Mouse (Mus musculus): ENCODE results near the gene Gm10697.
"Not testable (repeated sequence)": the region's sequence is repeated elsewhere in the genome, so short reads cannot be mapped to it uniquely, and the experiment has no call there.

Gene Gm10697

DNA sequence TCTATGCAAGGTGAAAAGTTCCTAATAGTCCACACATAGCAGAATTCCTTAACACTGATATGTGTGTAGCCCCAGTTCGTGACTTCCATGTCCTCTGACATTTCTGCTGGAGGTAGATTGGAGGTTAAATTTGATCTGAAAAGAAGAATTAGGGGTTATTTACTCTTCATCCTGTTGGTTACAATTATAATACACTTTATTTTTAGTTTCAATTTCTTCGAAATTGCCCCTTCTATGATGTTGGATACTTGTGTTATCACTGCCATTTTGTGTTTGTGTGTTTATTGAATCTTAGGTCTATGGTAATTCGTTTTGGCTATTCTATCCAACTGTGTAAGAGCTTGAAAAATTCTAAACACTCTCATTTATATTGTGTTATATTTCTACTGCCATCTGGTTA, at the start of gene Gm10697:
Gene Gm10697, minus strand, starts transcription at position 101 of the 400 bp plus-strand sequence.
- not testable (repeated sequence) for DNase-seq (ENCODE audit: low read depth)

DNA sequence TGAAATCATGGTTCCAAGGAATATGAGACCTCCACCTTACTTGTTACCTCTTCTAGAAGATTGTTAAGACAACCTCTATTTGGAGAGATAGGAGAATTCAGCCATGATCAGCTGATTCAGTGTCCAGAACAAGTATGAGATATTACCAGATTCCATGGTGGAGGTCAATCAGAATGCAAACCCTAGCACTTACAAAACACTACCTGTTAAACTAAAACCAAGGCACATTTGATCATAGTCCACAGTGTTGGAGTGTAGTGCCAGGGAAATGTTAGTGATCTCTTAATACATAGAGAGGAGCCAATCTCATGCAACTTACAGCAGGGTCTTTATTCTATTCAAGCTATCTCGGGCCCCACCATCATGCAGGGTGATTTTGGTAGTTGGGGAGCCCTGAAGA, 42.6 kb upstream of the Gm10697 start:
- not testable (repeated sequence) for DNase-seq (ENCODE audit: low read depth)

GRCm38 (mm10) chr3:94054785-94055184, 17.7 kb downstream of the Gm10697 start, which contains the start of gene Gm9125:
Gm9125 (minus strand) TSS chr3:94054885.
- DNase-seq (ENCODE audit: low read depth): not testable (repeated sequence)

GRCm38 (mm10) chr3:94049566-94050121, 22.8 kb downstream of the Gm10697 start:
- DNase-seq (ENCODE audit: low read depth): not testable (repeated sequence)

- not testable (repeated sequence) for DNase-seq (ENCODE audit: low read depth)
Observed at GRCm38 (mm10) chr3:94038241-94038640, 34.2 kb downstream of the Gm10697 start.

GRCm38 (mm10) chr3:94034400-94034799, 38.0 kb downstream of the Gm10697 start:
- DNase-seq (ENCODE audit: low read depth): not testable (repeated sequence)
